Mouse (Mus musculus): ENCODE measurements at regions not wholly inside any gene's neighbourhood (a gene's known extent, or its start where the extent isn't known, plus 50 kb on each side); places are given as distances from the start of the nearest gene placed in this dataset.

GRCm38 (mm10) chr10:21724999-21725398, 132.1 kb downstream of the 1700020N01Rik start:
- peaks cover 3 to 6% of the 10 kb centered on the region in 2 experiments; a peak in 3 of 4 replicates for H3K4me1 ChIP-seq (ENCODE audit: control insufficient read depth in 2 of 2, insufficient read depth in 2 of 2, low read length in 2 of 2)
- no peaks in the 10 kb centered on the region for H3K27me3 ChIP-seq (ENCODE audit: control insufficient read depth, insufficient read depth, low read length)
- no peaks in the 10 kb centered on the region for H3K9me3 ChIP-seq (ENCODE audit: control insufficient read depth, low read length)
- H3K4me2 ChIP-seq (ENCODE audit: low read length) = no peak overlapping the region
- no peak for ATAC-seq (ENCODE audit: insufficient number of reproducible peaks, insufficient read depth, low FRiP score, low read depth)
- H3K4me3 ChIP-seq (ENCODE audit: control insufficient read depth in 1 of 2, insufficient read depth in 1 of 2, low read depth in 1 of 2, low read length in 2 of 2) = no peak overlapping the region
- H3K27ac ChIP-seq (replicated peaks in 1 of 2; ENCODE audit: control insufficient read depth in 1 of 2, insufficient read depth in 1 of 2, low read depth in 2 of 2, low read length in 2 of 2) = no peak overlapping the region
- 84% methylated on average over 3 of the region's 3 CpGs for WGBS
- no peak overlapping the region for H3K9ac ChIP-seq (ENCODE audit: low read length)
- H3K36me3 ChIP-seq (ENCODE audit: control insufficient read depth, insufficient read depth, low read length) = no peaks in the 10 kb centered on the region

GRCm38 (mm10) chr10:21740256-21740655, 141.7 kb upstream of the Sgk1 start:
- no peak overlapping the region for H3K9ac ChIP-seq (ENCODE audit: low read length)
- H3K27me3 ChIP-seq (ENCODE audit: control insufficient read depth, insufficient read depth, low read length) = no peaks in the 10 kb centered on the region
- no peak for ATAC-seq (ENCODE audit: insufficient number of reproducible peaks, insufficient read depth, low FRiP score, low read depth)
- peaks cover 0 to 3% of the 10 kb centered on the region in 2 experiments; a peak in 2 of 4 replicates for H3K4me1 ChIP-seq (ENCODE audit: control insufficient read depth in 2 of 2, insufficient read depth in 2 of 2, low read length in 2 of 2)
- no peaks in the 10 kb centered on the region for H3K36me3 ChIP-seq (ENCODE audit: control insufficient read depth, insufficient read depth, low read length)
- no peak overlapping the region for H3K27ac ChIP-seq (replicated peaks in 1 of 2; ENCODE audit: control insufficient read depth in 1 of 2, insufficient read depth in 1 of 2, low read depth in 2 of 2, low read length in 2 of 2)
- no peak overlapping the region for H3K4me2 ChIP-seq (ENCODE audit: low read length)
- WGBS = 51% methylated on average over 5 of the region's 5 CpGs
- H3K4me3 ChIP-seq (ENCODE audit: control insufficient read depth in 1 of 2, insufficient read depth in 1 of 2, low read depth in 1 of 2, low read length in 2 of 2) = no peak overlapping the region
- no peaks in the 10 kb centered on the region for H3K9me3 ChIP-seq (ENCODE audit: control insufficient read depth, low read length)

GRCm38 (mm10) chr10:21741575-21741974, 140.4 kb upstream of the Sgk1 start:
- H3K9me3 ChIP-seq (ENCODE audit: control insufficient read depth, low read length) = no peaks in the 10 kb centered on the region
- peaks cover 0 to 3% of the 10 kb centered on the region in 2 experiments; a peak in 2 of 4 replicates for H3K4me1 ChIP-seq (ENCODE audit: control insufficient read depth in 2 of 2, insufficient read depth in 2 of 2, low read length in 2 of 2)
- no peak overlapping the region for H3K27ac ChIP-seq (replicated peaks in 1 of 2; ENCODE audit: control insufficient read depth in 1 of 2, insufficient read depth in 1 of 2, low read depth in 2 of 2, low read length in 2 of 2)
- no peaks in the 10 kb centered on the region for H3K27me3 ChIP-seq (ENCODE audit: control insufficient read depth, insufficient read depth, low read length)
- 48% methylated on average over 8 of the region's 8 CpGs for WGBS
- no peak overlapping the region for H3K9ac ChIP-seq (ENCODE audit: low read length)
- no peak for ATAC-seq (ENCODE audit: insufficient number of reproducible peaks, insufficient read depth, low FRiP score, low read depth)
- no peaks in the 10 kb centered on the region for H3K36me3 ChIP-seq (ENCODE audit: control insufficient read depth, insufficient read depth, low read length)
- no peak overlapping the region for H3K4me3 ChIP-seq (ENCODE audit: control insufficient read depth in 1 of 2, insufficient read depth in 1 of 2, low read depth in 1 of 2, low read length in 2 of 2)
- peak overlapping the region; percentile 13; the same call in 1 of the 2 replicates for H3K4me2 ChIP-seq (ENCODE audit: low read length)

- Histone ChIP-seq H3K9ac (ENCODE audit: low read length) (no peak overlapping the region), H3K4me3 (ENCODE audit: control insufficient read depth in 1 of 2, insufficient read depth in 1 of 2, low read depth in 1 of 2, low read length in 2 of 2) (no peak overlapping the region), H3K4me2 (ENCODE audit: low read length) (peak overlapping the region; percentile 13; the same call in 1 of the 2 replicates), H3K27ac (replicated peaks in 1 of 2; ENCODE audit: control insufficient read depth in 1 of 2, insufficient read depth in 1 of 2, low read depth in 2 of 2, low read length in 2 of 2) (no peak overlapping the region), H3K27me3 (ENCODE audit: control insufficient read depth, insufficient read depth, low read length) (no peaks in the 10 kb centered on the region), H3K9me3 (ENCODE audit: control insufficient read depth, low read length) (no peaks in the 10 kb centered on the region), H3K4me1 (ENCODE audit: control insufficient read depth in 2 of 2, insufficient read depth in 2 of 2, low read length in 2 of 2) (peaks cover 0 to 5% of the 10 kb centered on the region in 2 experiments; a peak in 2 of 4 replicates), H3K36me3 (ENCODE audit: control insufficient read depth, insufficient read depth, low read length) (no peaks in the 10 kb centered on the region)
- ATAC-seq (ENCODE audit: insufficient number of reproducible peaks, insufficient read depth, low FRiP score, low read depth) = no peak
- 75% methylated on average over 23 of the region's 23 CpGs for WGBS
Measured at GRCm38 (mm10) chr10:21741976-21742745, 139.8 kb upstream of the Sgk1 start.

DNA sequence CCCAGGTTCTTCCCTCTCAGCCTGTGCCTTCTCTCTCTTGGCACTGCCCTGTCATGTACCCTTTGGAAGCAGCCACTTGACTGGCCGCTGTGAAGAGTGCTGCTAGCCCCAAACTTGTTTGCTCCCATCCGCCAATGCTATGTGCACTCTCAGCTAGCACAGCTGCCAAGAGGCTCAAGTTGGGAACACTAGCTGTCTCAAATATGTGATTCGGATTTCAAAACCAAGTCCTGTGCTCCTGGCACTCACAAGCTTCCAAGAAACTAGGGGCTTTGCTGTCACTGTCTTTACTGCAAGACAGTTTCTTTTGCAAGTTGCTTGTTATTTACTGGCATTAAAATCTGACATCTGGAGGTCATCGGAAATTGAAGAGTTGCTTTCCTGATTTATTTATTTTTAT, 138.6 kb upstream of the Sgk1 start:
- no peaks in the 10 kb centered on the region for H3K27me3 ChIP-seq (ENCODE audit: control insufficient read depth, insufficient read depth, low read length)
- H3K4me1 ChIP-seq (ENCODE audit: control insufficient read depth in 2 of 2, insufficient read depth in 2 of 2, low read length in 2 of 2) = peaks cover 0 to 5% of the 10 kb centered on the region in 2 experiments; a peak in 2 of 4 replicates
- H3K27ac ChIP-seq (replicated peaks in 1 of 2; ENCODE audit: control insufficient read depth in 1 of 2, insufficient read depth in 1 of 2, low read depth in 2 of 2, low read length in 2 of 2) = no peak overlapping the region
- ATAC-seq (ENCODE audit: insufficient number of reproducible peaks, insufficient read depth, low FRiP score, low read depth) = no peak
- 76% methylated on average over 4 of the region's 4 CpGs for WGBS
- H3K36me3 ChIP-seq (ENCODE audit: control insufficient read depth, insufficient read depth, low read length) = no peaks in the 10 kb centered on the region
- H3K4me2 ChIP-seq (ENCODE audit: low read length) = no peak overlapping the region
- H3K9ac ChIP-seq (ENCODE audit: low read length) = no peak overlapping the region
- H3K4me3 ChIP-seq (ENCODE audit: control insufficient read depth in 1 of 2, insufficient read depth in 1 of 2, low read depth in 1 of 2, low read length in 2 of 2) = no peak overlapping the region
- H3K9me3 ChIP-seq (ENCODE audit: control insufficient read depth, low read length) = no peaks in the 10 kb centered on the region

DNA sequence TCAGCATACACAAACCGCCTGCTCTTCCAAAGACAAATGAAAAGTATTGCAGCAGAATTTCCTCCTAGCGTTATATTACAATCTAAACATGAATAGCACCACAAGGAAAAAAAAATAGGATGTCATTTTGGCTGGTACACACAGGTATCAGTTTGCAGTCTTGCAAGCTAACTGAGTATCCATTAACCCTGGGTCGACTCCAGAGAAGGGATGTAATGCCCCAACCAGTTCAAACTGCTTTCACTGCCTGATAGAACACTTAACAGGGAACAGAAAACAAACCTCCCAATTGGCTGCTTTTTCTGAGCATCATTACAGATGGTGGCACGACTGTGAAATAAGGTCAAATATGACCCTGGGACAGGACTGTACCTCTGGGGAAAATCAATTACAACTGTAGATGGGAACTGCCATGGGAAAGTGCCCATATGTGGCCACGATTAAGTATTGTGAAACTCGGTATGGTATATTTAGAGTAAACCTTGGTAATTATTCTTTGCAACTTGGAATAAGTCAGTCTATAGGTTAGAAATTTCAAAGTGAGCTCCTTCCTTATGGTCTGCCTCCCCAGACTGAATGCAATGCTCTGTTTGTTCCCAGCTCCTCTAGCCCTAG, 137.5 kb upstream of the Sgk1 start:
- Histone ChIP-seq H3K9ac (ENCODE audit: low read length) (no peak overlapping the region), H3K36me3 (ENCODE audit: control insufficient read depth, insufficient read depth, low read length) (no peaks in the 10 kb centered on the region), H3K27ac (replicated peaks in 1 of 2; ENCODE audit: control insufficient read depth in 1 of 2, insufficient read depth in 1 of 2, low read depth in 2 of 2, low read length in 2 of 2) (no peak overlapping the region), H3K4me3 (ENCODE audit: control insufficient read depth in 1 of 2, insufficient read depth in 1 of 2, low read depth in 1 of 2, low read length in 2 of 2) (no peak overlapping the region), H3K4me1 (ENCODE audit: control insufficient read depth in 2 of 2, insufficient read depth in 2 of 2, low read length in 2 of 2) (peaks cover 0 to 5% of the 10 kb centered on the region in 2 experiments; a peak in 2 of 4 replicates), H3K27me3 (ENCODE audit: control insufficient read depth, insufficient read depth, low read length) (no peaks in the 10 kb centered on the region), H3K9me3 (ENCODE audit: control insufficient read depth, low read length) (no peaks in the 10 kb centered on the region), H3K4me2 (ENCODE audit: low read length) (no peak overlapping the region)
- WGBS = 74% methylated on average over 6 of the region's 6 CpGs
- ATAC-seq (ENCODE audit: insufficient number of reproducible peaks, insufficient read depth, low FRiP score, low read depth) = no peak

GRCm38 (mm10) chr10:21745940-21746487, 136.0 kb upstream of the Sgk1 start:
- Histone ChIP-seq H3K36me3 (ENCODE audit: control insufficient read depth, insufficient read depth, low read length) (no peaks in the 10 kb centered on the region), H3K4me3 (ENCODE audit: control insufficient read depth in 1 of 2, insufficient read depth in 1 of 2, low read depth in 1 of 2, low read length in 2 of 2) (no peak overlapping the region), H3K27me3 (ENCODE audit: control insufficient read depth, insufficient read depth, low read length) (no peaks in the 10 kb centered on the region), H3K9ac (ENCODE audit: low read length) (no peak overlapping the region), H3K27ac (replicated peaks in 1 of 2; ENCODE audit: control insufficient read depth in 1 of 2, insufficient read depth in 1 of 2, low read depth in 2 of 2, low read length in 2 of 2) (no peak overlapping the region), H3K4me2 (ENCODE audit: low read length) (no peak overlapping the region), H3K9me3 (ENCODE audit: control insufficient read depth, low read length) (no peaks in the 10 kb centered on the region), H3K4me1 (ENCODE audit: control insufficient read depth in 2 of 2, insufficient read depth in 2 of 2, low read length in 2 of 2) (peaks cover 0 to 5% of the 10 kb centered on the region in 2 experiments; a peak in 2 of 4 replicates)
- WGBS = 32% methylated on average over 4 of the region's 4 CpGs
- ATAC-seq (ENCODE audit: insufficient number of reproducible peaks, insufficient read depth, low FRiP score, low read depth) = no peak
